Mouse (Mus musculus) bone marrow macrophage, adult 2 months (primary cell): Measurements from ENCODE around the gene Git2.

Source experiments
- CTCF ChIP-seq: IDR thresholded peaks from 2 replicates; pipeline ENCODE4 v1.5.1; 2012; ENCODE audit warnings: low read depth, mild to moderate bottlenecking, low read length, moderate library complexity
- POLR2A ChIP-seq: IDR thresholded peaks from 2 replicates; pipeline ENCODE4 v1.6.1; 2012; ENCODE audit warnings: mild to moderate bottlenecking, low read depth, low read length, borderline replicate concordance

- TF ChIP-seq CTCF (no peak), POLR2A (no peak)
Observed at GRCm38 (mm10) chr5:114759536-114760090, 15.7 kb downstream of the Git2 start.
